Mouse (Mus musculus) lung, postnatal 0 days (tissue): ENCODE results near the gene Hsp90b1.

Source experiments
- CTCF ChIP-seq: IDR thresholded peaks from 2 replicates; pipeline ENCODE4 v1.5.1; 2016; ENCODE audit warnings: antibody characterized with exemption, mild to moderate bottlenecking
- EP300 ChIP-seq: IDR thresholded peaks from 2 replicates; pipeline ENCODE4 v1.6.1; 2016; ENCODE audit warnings: antibody characterized with exemption, mild to moderate bottlenecking, control low read depth

DNA sequence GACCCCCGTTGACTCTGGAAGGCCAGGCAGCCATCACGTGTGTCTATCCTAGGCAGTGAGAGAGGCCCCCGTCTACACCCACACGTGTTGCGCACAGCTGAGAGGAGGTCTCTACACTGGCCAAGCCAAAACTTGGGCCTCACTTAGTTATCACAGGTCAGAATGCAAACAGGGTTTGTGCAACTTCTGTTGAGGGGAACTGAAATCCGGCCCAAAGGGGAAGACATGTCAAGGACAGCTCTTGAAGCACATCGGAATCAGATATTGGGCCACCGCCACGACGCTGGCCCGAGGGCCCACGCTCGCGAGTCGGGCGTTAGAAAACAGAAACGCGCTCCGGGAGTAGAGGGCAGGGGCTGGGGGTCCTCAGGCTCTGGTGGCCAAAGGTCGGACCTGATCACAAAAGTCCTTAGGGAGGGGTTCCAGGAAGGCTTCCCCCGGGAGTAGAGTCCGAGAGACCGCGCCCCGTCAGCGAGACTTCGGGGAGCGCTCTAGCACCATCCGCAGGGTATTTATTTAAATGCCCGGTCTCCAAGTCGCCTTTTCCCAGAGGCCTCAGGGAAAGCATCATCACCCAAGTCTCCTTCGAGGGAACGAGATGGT, 619 bp downstream of the Hsp90b1 start:
- TF ChIP-seq CTCF, result no peak
- TF ChIP-seq EP300, result 0 out of 2 replicates have a peak, but pooled peaks have one; percentile 14
